Mouse (Mus musculus): ENCODE results near the gene Rtn3.

GRCm38 (mm10) chr19:7481541-7482265 is 1.4 kb downstream of the Rtn3 start:
- no peak for TF ChIP-seq POLR2A (IDR thresholded peaks at IDR 0.05; ENCODE audit: low read depth, low read length)
- TF ChIP-seq CTCF (conservative IDR thresholded peaks at IDR 0.05; ENCODE audit: insufficient read depth, insufficient read length, low read depth, low read length) = no peak
